Mouse (Mus musculus) kidney, adult 2 months (tissue): ENCODE measurements around the gene Nsun2.

Source experiments
- CTCF ChIP-seq: fragments of 200-500 bp; conservative IDR thresholded peaks from 2 replicates; pipeline ENCODE4 v1.5.1; 2011; ENCODE audit warnings: low read depth, mild to moderate bottlenecking, control low read depth, low read length, moderate library complexity, mixed read lengths; ENCODE audit not compliant: insufficient read depth, insufficient read length
- POLR2A ChIP-seq: fragments of 200-500 bp; IDR thresholded peaks from one replicate; pipeline ENCODE4 v1.6.1; 2011; ENCODE audit warnings: low read depth, low read length, control low read depth

DNA sequence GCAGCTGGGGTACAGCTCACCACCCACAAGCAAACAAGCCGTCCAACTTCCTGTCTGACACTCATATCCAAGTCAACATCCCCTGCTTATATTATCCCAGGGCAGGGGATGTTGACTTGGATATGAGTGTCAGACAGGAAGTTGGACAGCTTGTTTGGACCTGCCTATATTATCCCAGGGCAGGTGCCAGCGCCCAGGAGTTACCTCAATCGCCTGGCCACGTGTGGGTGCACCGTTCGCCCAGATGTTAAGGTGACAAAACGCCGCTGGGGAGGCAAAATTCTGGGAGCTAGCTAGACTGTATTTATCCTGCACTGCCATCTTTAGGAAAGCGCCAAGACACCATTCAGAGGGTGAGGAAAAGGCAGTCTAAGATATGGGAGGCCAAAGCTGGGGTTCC, 43.8 kb upstream of the Nsun2 start:
- no peak for TF ChIP-seq CTCF
- no peak for TF ChIP-seq POLR2A
